Mouse (Mus musculus) ovary, postnatal 36 days (tissue): ENCODE data around the gene Cnot8.

Experiments
- DNase-seq: peaks from one replicate; pipeline ENCODE4 v3.0.0; 2022; ENCODE audit warnings: low spot score, mixed read lengths

Gene Cnot8

DNA sequence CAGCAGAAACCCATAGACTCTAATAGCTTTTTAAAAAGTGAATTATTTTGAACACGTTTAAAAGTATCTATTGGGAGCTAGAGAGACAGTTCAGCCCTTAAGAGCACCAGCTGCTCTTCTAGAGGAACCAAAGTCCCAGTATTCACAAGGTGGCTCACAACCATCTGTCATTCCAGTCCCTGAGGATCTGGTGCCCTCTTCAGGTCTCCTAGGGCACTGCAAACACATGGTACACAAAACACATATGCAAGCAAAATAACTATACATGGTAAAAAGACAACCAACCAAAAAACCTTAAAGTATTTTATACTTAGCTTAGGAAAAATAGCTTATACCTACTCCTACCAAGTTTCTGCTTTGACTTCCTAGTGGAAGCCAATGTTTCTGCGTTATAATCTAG is 61.1 kb downstream of the Cnot8 start:
- DNase-seq = no peak

DNA sequence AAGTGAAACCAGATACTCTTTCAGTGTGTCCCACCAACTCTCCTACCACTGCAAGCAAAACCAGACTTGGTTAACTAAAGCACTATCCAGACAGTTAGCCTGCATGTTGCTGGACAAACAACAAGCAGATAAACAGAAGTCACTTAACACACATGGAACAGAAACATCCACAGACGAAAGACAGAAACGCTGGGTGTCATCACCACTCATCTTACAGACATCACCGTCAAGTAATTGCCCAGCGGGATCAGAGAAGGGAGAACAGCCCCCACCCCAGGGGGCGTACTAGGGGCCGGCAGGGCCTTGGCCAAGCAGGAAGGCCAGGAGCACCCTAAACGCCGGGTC is 63.8 kb downstream of the Cnot8 start:
- DNase-seq = no peak
